Mouse (Mus musculus): ENCODE data around the gene Mad1l1. TPM values are rescaled to one million over a fixed set of nuclear protein-coding genes. Genes with fewer than 3 reads are reported as not detected.

Mad1l1 gene
- polyA plus RNA-seq, 1 experiment from 2014 or later, result 37.4 TPM

DNA sequence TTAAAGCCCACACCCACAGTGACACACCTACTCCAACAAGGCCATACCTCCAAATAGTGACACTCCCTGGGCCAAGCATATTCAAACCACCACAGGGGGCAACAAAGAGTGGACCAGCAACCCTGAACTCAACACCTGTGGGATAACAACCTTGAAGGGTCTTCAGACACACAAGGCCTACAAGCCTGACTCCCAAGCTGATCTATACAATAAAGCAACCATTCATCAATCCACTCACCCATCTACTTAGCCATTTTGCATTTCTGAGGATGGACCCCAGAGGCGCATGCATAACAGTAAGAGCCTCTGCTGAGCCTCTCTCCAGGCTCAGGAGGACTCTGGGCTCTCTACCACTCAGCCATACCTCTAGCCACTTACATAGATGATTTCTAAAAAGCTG is 304.5 kb downstream of the Mad1l1 start:
- Histone ChIP-seq H3K4me1 (ENCODE audit: control insufficient read depth, insufficient read depth, low read length) (no peaks in the 10 kb centered on the region), H3K4me3 (replicated peaks; ENCODE audit: low read length) (no peak overlapping the region), H3K27ac (ENCODE audit: low read length) (no peak overlapping the region), H3K9me3 (replicated peaks; ENCODE audit: control insufficient read depth, low read length) (no peaks in the 10 kb centered on the region), H3K4me2 (ENCODE audit: low read depth, low read length) (no peak overlapping the region), H3K27me3 (ENCODE audit: control insufficient read depth, insufficient read depth, low read length) (no peaks in the 10 kb centered on the region), H3K36me3 (ENCODE audit: control insufficient read depth, insufficient read depth, low read length) (no peaks in the 10 kb centered on the region), H3K9ac (ENCODE audit: low read length) (no peak overlapping the region)
- 95% methylated on average over 1 of the region's 1 CpGs for WGBS
- ATAC-seq (ENCODE audit: insufficient read depth, low FRiP score), result no peak

DNA sequence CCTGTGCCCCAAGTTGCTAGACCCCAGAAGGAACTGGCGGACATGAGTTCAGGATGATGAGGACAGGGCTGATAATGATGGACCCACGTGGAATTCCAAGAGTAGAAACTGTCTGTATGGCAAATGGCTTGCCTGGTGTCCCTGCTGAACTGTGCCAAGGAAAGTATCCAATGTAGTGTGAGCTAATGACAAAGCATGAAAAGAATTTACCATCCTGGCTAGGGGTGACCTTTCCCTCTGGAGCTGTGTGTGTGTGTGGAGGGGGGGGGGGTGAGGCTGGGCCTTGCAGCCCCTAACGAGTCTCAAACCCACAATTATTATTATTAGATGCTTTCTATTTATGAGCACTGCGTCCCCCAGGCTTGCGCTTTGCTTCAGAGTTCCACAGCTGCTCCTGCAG is 307.7 kb downstream of the Mad1l1 start:
- no peaks in the 10 kb centered on the region for H3K9me3 ChIP-seq (replicated peaks; ENCODE audit: control insufficient read depth, low read length)
- no peak overlapping the region for H3K4me2 ChIP-seq (ENCODE audit: low read depth, low read length)
- WGBS, result 81% methylated on average over 5 of the region's 5 CpGs
- H3K27ac ChIP-seq (ENCODE audit: low read length), result no peak overlapping the region
- no peak overlapping the region for H3K4me3 ChIP-seq (replicated peaks; ENCODE audit: low read length)
- no peak for ATAC-seq (ENCODE audit: insufficient read depth, low FRiP score)
- no peak overlapping the region for H3K9ac ChIP-seq (ENCODE audit: low read length)
- no peaks in the 10 kb centered on the region for H3K4me1 ChIP-seq (ENCODE audit: control insufficient read depth, insufficient read depth, low read length)
- H3K36me3 ChIP-seq (ENCODE audit: control insufficient read depth, insufficient read depth, low read length), result no peaks in the 10 kb centered on the region
- H3K27me3 ChIP-seq (ENCODE audit: control insufficient read depth, insufficient read depth, low read length), result no peaks in the 10 kb centered on the region

DNA sequence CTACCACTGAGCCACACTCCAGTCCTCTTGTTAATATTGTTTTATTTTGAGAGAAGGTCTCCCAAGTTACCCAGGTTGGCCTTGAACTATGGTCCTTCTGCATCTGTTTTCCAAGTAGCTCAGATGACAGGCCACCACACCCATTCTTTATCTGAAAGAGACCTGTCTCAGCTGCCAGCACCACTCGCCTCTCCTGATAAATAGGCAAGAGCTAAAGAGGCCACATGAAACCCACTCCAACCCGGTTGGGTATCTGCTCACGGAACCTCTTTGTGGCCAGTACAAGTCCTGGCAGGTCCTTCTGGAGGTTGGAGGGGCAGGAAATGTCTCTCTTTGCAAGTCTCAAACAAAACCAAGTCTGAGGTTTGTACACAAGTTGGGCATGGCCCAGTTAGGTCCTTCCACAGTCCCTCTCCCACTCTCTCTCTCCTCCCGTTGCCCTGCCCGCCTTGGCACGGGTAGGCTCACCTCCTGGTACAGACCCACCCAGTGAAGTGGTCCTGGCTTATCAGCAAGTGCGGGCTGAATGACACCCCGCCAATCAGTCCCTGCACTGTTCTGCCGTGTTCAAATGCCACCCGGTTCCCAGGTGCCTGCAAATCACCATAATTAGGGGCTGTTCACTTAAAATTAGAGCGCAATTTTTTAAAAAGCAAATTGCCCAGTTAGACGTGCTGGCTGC is 308.9 kb downstream of the Mad1l1 start:
- Histone ChIP-seq H3K4me2 (ENCODE audit: low read depth, low read length) (no peak overlapping the region), H3K4me1 (ENCODE audit: control insufficient read depth, insufficient read depth, low read length) (no peaks in the 10 kb centered on the region), H3K9me3 (replicated peaks; ENCODE audit: control insufficient read depth, low read length) (no peaks in the 10 kb centered on the region), H3K27me3 (ENCODE audit: control insufficient read depth, insufficient read depth, low read length) (no peaks in the 10 kb centered on the region), H3K36me3 (ENCODE audit: control insufficient read depth, insufficient read depth, low read length) (no peaks in the 10 kb centered on the region), H3K4me3 (replicated peaks; ENCODE audit: low read length) (no peak overlapping the region), H3K9ac (ENCODE audit: low read length) (no peak overlapping the region), H3K27ac (ENCODE audit: low read length) (no peak overlapping the region)
- ATAC-seq (ENCODE audit: insufficient read depth, low FRiP score), result peak; percentile 42; the same call in 1 of the 2 replicates
- 70% methylated on average over 12 of the region's 12 CpGs for WGBS

DNA sequence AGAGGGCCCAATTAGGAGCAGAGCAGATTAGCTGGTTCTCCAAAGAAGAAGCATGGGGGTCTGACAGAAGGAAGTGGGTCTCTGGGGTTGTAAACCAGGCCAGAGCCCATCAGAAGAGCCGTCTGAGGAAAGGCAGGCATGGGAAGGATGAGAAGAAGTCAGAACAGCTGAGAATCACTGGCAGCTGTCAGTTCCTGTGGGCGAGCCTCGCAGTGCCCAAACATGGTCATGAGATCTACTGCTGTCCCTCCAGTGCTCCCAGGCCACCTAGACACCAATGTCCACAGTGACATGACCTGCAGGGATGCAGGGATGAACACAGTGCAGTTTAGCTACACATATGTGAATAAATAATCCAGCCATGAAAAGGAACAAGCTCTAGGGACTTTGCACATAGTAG is 310.9 kb downstream of the Mad1l1 start:
- Histone ChIP-seq H3K4me3 (replicated peaks; ENCODE audit: low read length) (no peak overlapping the region), H3K9me3 (replicated peaks; ENCODE audit: control insufficient read depth, low read length) (no peaks in the 10 kb centered on the region), H3K4me2 (ENCODE audit: low read depth, low read length) (no peak overlapping the region), H3K27ac (ENCODE audit: low read length) (no peak overlapping the region), H3K27me3 (ENCODE audit: control insufficient read depth, insufficient read depth, low read length) (no peaks in the 10 kb centered on the region), H3K9ac (ENCODE audit: low read length) (no peak overlapping the region), H3K4me1 (ENCODE audit: control insufficient read depth, insufficient read depth, low read length) (0 out of 2 replicates have a peak, but pooled peaks cover 4% of the 10 kb centered on the region), H3K36me3 (ENCODE audit: control insufficient read depth, insufficient read depth, low read length) (no peaks in the 10 kb centered on the region)
- no peak for ATAC-seq (ENCODE audit: insufficient read depth, low FRiP score)
- 80% methylated on average over 3 of the region's 3 CpGs for WGBS

DNA sequence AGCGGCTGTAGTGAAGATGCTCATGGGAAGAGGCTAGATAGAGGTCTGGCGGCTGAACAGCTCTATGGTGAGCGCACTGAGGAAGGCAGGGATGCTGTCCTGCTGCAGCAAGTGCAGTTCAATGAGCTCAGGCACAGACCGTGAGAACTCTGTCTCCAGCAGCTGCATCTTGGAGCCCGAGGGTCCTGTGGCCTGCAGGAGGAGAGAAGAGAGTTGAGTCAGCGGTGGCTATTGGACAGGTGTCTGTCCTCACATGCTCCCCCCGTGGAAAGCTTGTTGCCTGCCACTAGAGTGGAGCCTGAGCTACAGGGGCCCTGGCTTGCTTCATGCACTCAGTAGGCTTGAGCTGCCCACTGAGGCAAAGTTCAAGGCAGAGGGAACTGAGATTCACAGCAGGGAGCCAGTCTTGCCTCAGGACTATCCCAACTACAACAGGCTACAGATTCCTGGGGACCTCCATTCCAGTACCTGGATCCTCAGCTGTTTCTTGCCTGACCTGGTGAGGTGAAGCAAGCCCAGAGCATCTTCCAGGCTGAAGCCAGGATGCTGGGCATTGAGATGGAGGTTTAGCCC is 312.2 kb downstream of the Mad1l1 start:
- Histone ChIP-seq H3K9ac (ENCODE audit: low read length) (no peak overlapping the region), H3K27ac (ENCODE audit: low read length) (no peak overlapping the region), H3K4me2 (ENCODE audit: low read depth, low read length) (no peak overlapping the region), H3K4me1 (ENCODE audit: control insufficient read depth, insufficient read depth, low read length) (0 out of 2 replicates have a peak, but pooled peaks cover 4% of the 10 kb centered on the region), H3K9me3 (replicated peaks; ENCODE audit: control insufficient read depth, low read length) (no peaks in the 10 kb centered on the region), H3K36me3 (ENCODE audit: control insufficient read depth, insufficient read depth, low read length) (no peaks in the 10 kb centered on the region), H3K27me3 (ENCODE audit: control insufficient read depth, insufficient read depth, low read length) (no peaks in the 10 kb centered on the region), H3K4me3 (replicated peaks; ENCODE audit: low read length) (no peak overlapping the region)
- no peak for ATAC-seq (ENCODE audit: insufficient read depth, low FRiP score)
- 70% methylated on average over 7 of the region's 7 CpGs for WGBS

DNA sequence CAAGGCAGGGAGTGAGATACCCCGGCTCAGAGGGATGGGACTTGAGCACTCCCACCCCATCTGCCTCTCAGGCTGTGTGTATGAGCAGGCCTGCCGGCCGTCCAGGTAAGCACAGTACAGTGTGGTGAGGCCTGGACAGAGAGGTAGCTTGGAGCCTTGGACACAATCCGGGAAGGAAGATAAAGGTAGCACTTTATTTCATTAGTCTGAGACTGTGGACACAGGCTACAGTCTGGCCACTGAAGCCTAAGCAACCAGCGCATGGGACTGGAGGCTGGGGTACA is 312.9 kb downstream of the Mad1l1 start:
- H3K4me3 ChIP-seq (replicated peaks; ENCODE audit: low read length), result no peak overlapping the region
- H3K27me3 ChIP-seq (ENCODE audit: control insufficient read depth, insufficient read depth, low read length), result no peaks in the 10 kb centered on the region
- no peak overlapping the region for H3K4me2 ChIP-seq (ENCODE audit: low read depth, low read length)
- 0 out of 2 replicates have a peak, but pooled peaks cover 4% of the 10 kb centered on the region for H3K4me1 ChIP-seq (ENCODE audit: control insufficient read depth, insufficient read depth, low read length)
- H3K36me3 ChIP-seq (ENCODE audit: control insufficient read depth, insufficient read depth, low read length), result no peaks in the 10 kb centered on the region
- no peaks in the 10 kb centered on the region for H3K9me3 ChIP-seq (replicated peaks; ENCODE audit: control insufficient read depth, low read length)
- H3K9ac ChIP-seq (ENCODE audit: low read length), result no peak overlapping the region
- 72% methylated on average over 5 of the region's 5 CpGs for WGBS
- no peak for ATAC-seq (ENCODE audit: insufficient read depth, low FRiP score)
- no peak overlapping the region for H3K27ac ChIP-seq (ENCODE audit: low read length)

DNA sequence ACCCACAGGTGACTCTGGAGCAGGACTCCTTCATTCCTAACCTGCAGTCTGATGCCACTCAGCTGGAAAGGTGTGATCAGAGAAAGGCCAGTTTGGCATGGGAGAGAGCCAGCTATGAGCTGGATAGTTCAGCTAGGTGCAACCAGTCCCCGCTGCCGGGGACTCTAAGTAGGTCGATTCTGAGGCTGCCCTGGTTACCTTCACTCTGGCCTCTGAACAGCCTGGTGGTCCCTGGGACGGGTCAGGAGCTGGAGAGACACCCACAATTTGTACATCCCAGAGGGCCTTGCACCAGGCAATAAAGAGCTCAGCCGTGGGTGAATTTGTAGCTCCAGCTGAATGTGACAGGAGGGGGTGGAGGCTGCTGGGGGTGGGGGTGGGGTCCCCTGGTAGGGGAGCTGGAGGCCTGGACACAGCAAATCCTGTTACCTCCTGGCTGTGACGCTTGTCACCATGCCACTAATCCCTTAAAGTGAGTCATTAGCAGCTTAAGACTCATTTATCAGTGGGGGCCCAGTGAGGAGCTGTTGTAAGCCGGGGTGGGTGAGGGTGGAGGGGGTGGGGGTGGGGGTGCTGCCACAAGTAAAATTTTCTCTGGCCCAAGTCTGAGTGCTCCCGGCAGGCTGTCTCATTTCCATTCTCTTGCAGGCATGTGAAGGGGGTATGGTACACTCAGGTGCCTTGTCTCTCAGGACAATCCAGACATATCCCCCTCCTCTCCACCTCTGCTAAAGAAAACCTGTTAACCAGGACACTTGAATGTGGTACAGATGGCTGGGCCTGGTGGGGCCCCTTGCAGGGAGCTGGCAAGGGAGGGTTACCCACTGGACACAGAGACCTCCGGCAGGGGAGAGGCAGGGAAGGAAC is 313.5 kb downstream of the Mad1l1 start:
- Histone ChIP-seq H3K9ac (ENCODE audit: low read length) (no peak overlapping the region), H3K27ac (ENCODE audit: low read length) (no peak overlapping the region), H3K4me1 (ENCODE audit: control insufficient read depth, insufficient read depth, low read length) (0 out of 2 replicates have a peak, but pooled peaks cover 4% of the 10 kb centered on the region), H3K9me3 (replicated peaks; ENCODE audit: control insufficient read depth, low read length) (no peaks in the 10 kb centered on the region), H3K4me3 (replicated peaks; ENCODE audit: low read length) (no peak overlapping the region), H3K36me3 (ENCODE audit: control insufficient read depth, insufficient read depth, low read length) (no peaks in the 10 kb centered on the region), H3K27me3 (ENCODE audit: control insufficient read depth, insufficient read depth, low read length) (no peaks in the 10 kb centered on the region), H3K4me2 (ENCODE audit: low read depth, low read length) (no peak overlapping the region)
- no peak for ATAC-seq (ENCODE audit: insufficient read depth, low FRiP score)
- 55% methylated on average over 9 of the region's 9 CpGs for WGBS

DNA sequence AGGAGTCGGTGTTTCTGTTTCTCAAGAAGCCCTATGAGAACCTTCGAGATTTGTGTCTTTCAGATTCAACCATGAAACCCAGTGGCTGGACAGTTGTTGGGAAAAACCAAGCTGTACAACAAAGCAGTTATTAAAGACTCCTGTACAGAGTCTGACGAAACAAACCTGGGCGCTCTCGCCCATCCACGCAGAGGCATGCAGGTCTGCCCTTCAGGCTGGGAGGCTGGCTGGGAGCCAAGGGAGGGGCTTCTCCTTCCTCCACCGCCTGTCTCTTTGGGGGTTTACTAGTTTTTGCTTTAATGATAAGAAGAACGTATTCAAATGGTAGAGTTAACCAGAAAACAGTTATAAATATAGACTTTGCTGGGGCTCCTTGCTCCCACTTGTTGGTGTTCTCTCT is 314.5 kb downstream of the Mad1l1 start:
- Histone ChIP-seq H3K27ac (ENCODE audit: low read length) (no peak overlapping the region), H3K9me3 (replicated peaks; ENCODE audit: control insufficient read depth, low read length) (no peaks in the 10 kb centered on the region), H3K4me3 (replicated peaks; ENCODE audit: low read length) (no peak overlapping the region), H3K4me2 (ENCODE audit: low read depth, low read length) (no peak overlapping the region), H3K36me3 (ENCODE audit: control insufficient read depth, insufficient read depth, low read length) (no peaks in the 10 kb centered on the region), H3K9ac (ENCODE audit: low read length) (no peak overlapping the region), H3K27me3 (ENCODE audit: control insufficient read depth, insufficient read depth, low read length) (no peaks in the 10 kb centered on the region), H3K4me1 (ENCODE audit: control insufficient read depth, insufficient read depth, low read length) (0 out of 2 replicates have a peak, but pooled peaks cover 4% of the 10 kb centered on the region)
- WGBS, result 45% methylated on average over 8 of the region's 8 CpGs
- ATAC-seq (ENCODE audit: insufficient read depth, low FRiP score), result no peak

DNA sequence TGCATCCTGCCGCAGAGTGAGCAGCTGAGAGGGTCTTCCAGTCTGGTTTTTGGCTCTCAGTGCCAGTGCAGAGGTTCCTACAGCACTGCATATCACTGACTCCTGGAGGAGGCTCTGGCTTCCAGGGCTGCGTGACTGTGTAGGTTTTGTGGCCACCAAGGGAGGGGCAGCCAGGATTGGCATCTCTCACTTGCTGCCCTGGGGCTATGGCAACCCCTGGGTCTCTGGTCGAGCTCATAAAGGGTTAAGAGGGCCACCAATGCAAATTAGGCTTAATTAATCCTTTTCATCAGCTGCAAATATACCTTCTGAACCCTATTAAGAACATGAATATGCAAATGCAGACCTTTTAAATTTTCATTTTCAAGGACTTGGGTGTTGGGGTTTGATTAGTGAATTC is 318.8 kb downstream of the Mad1l1 start:
- Histone ChIP-seq H3K9me3 (replicated peaks; ENCODE audit: control insufficient read depth, low read length) (no peaks in the 10 kb centered on the region), H3K27ac (ENCODE audit: low read length) (no peak overlapping the region), H3K4me2 (ENCODE audit: low read depth, low read length) (no peak overlapping the region), H3K4me1 (ENCODE audit: control insufficient read depth, insufficient read depth, low read length) (0 out of 2 replicates have a peak, but pooled peaks cover 4% of the 10 kb centered on the region), H3K36me3 (ENCODE audit: control insufficient read depth, insufficient read depth, low read length) (no peaks in the 10 kb centered on the region), H3K27me3 (ENCODE audit: control insufficient read depth, insufficient read depth, low read length) (no peaks in the 10 kb centered on the region), H3K9ac (ENCODE audit: low read length) (no peak overlapping the region), H3K4me3 (replicated peaks; ENCODE audit: low read length) (no peak overlapping the region)
- WGBS, result 62% methylated on average over 3 of the region's 3 CpGs
- ATAC-seq (ENCODE audit: insufficient read depth, low FRiP score), result no peak

Data from stomach, embryonic 16.5 days (tissue).